In the genomic region with DNA sequence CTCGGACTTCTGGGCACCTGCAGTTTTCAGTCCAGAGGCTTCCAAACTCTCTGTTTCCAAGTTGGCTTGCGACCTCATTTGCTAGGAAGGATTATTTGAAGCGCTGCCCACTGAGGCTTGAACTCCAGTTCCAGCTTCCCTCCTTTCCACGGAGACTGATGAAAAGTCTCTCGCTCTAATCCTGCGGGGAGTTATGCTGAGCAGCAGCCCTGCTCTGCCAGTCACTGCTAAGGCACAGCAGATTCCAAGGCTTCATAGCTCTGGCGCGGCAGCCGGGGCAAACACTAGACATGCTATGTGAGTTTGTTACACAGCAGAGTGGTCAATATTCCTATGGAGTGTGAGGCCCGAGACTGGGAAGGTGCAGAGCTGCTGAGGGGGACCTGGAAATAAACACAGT, we compare ENCODE assay signal across 12 mouse cellular contexts.
DNase-seq lines count a peak whose midpoint lies in the region; ATAC-seq and TF ChIP-seq lines count a peak whose summit lies in the region.
"Had no signal": no experiment of that assay in that cellular context is flagged by ENCODE, and none has a peak within 500 bp of the region (broad histone marks: within the 10 kb centered on the region; RNA-seq: fewer than 3 reads in every experiment).

No protein-coding gene starts in this region.

- no peak overlapping the region for H3K4me3 ChIP-seq in heart, embryonic 13.5 days
- no peak overlapping the region for H3K4me3 ChIP-seq in lung, embryonic 14.5 days (ENCODE audit: low read depth, low read length)
- H3K4me3 ChIP-seq in lung, adult 2 months (replicated peaks; ENCODE audit: extremely low read depth, low read depth, low read length): no peak overlapping the region
- no peak overlapping the region for H3K4me3 ChIP-seq in intestine, embryonic 15.5 days (replicated peaks)
- H3K4me3 ChIP-seq: kidney, embryonic 15.5 days had no signal

- H3K9ac ChIP-seq in heart, embryonic 13.5 days: no peak overlapping the region
- 0 out of 2 replicates have a peak overlapping the region, but pooled peaks have one; percentile 2 for H3K9ac ChIP-seq in lung, embryonic 14.5 days
- H3K9ac ChIP-seq in intestine, embryonic 15.5 days: no peak overlapping the region
- H3K9ac ChIP-seq: forebrain, postnatal 0 days; kidney, embryonic 15.5 days had no signal

- no peak for DNase-seq in heart, adult 18-20 months
- peak; percentile 20 for DNase-seq in lung, embryonic 14.5 days
- DNase-seq in lung, adult 2 months: no peak
- peak; percentile 5 for DNase-seq in Muller cell, postnatal 12 days (ENCODE audit: inconsistent ontology term)
- no peak for DNase-seq in ovary, postnatal 14 days (ENCODE audit: low spot score)
- DNase-seq: adrenal gland, postnatal 25 days; gastrocnemius, postnatal 36 days; thymus, adult 18-20 months had no signal

- no peak for TF ChIP-seq CTCF in lung, embryonic 14.5 days (IDR thresholded peaks at IDR 0.05; ENCODE audit: low read depth)
- TF ChIP-seq CTCF in lung, adult 2 months (IDR thresholded peaks at IDR 0.05; ENCODE audit: insufficient read depth, low read length): no peak

- H3K27me3 ChIP-seq in heart, embryonic 13.5 days (replicated peaks): no peaks in the 10 kb centered on the region
- H3K27me3 ChIP-seq in lung, embryonic 14.5 days (ENCODE audit: insufficient read depth, low read length): no peaks in the 10 kb centered on the region
- H3K27me3 ChIP-seq in intestine, embryonic 15.5 days (replicated peaks): no peaks in the 10 kb centered on the region
- H3K27me3 ChIP-seq: kidney, embryonic 15.5 days had no signal

- TF ChIP-seq POLR2A in lung, adult 2 months (IDR thresholded peaks at IDR 0.05; ENCODE audit: borderline replicate concordance, extremely low read depth, low read depth, low read length): no peak

- no peak for ATAC-seq in heart, embryonic 13.5 days (ENCODE audit: extremely low read depth, insufficient number of reproducible peaks, low FRiP score, low TSS enrichment)
- ATAC-seq in lung, embryonic 14.5 days (ENCODE audit: insufficient read depth): no peak
- ATAC-seq in intestine, embryonic 15.5 days: no peak

- H3K4me2 ChIP-seq in heart, embryonic 13.5 days: peak overlapping the region; percentile 42
- H3K4me2 ChIP-seq in lung, embryonic 14.5 days: peak overlapping the region; percentile 40
- H3K4me2 ChIP-seq in intestine, embryonic 15.5 days (replicated peaks): peak overlapping the region; percentile 24; the same call in 1 of the 2 replicates
- H3K4me2 ChIP-seq: kidney, embryonic 15.5 days had no signal

- no peaks in the 10 kb centered on the region for H3K36me3 ChIP-seq in heart, embryonic 13.5 days
- H3K36me3 ChIP-seq in lung, embryonic 14.5 days (ENCODE audit: insufficient read depth): no peaks in the 10 kb centered on the region
- no peaks in the 10 kb centered on the region for H3K36me3 ChIP-seq in intestine, embryonic 15.5 days
- H3K36me3 ChIP-seq: kidney, embryonic 15.5 days had no signal

- H3K4me1 ChIP-seq in heart, embryonic 13.5 days: 0 out of 2 replicates have a peak, but pooled peaks cover 10% of the 10 kb centered on the region
- peaks cover 6% of the 10 kb centered on the region; the same call in 1 of the 2 replicates for H3K4me1 ChIP-seq in lung, embryonic 14.5 days (ENCODE audit: insufficient read depth)
- no peaks in the 10 kb centered on the region for H3K4me1 ChIP-seq in lung, adult 2 months (ENCODE audit: control insufficient read depth, insufficient read depth, low read length)
- H3K4me1 ChIP-seq in intestine, embryonic 15.5 days (replicated peaks): no peaks in the 10 kb centered on the region; the same call in 1 of the 2 replicates

- no peaks in the 10 kb centered on the region for H3K9me3 ChIP-seq in heart, embryonic 13.5 days
- H3K9me3 ChIP-seq in lung, embryonic 14.5 days (ENCODE audit: low read depth, low read length): no peaks in the 10 kb centered on the region
- no peaks in the 10 kb centered on the region for H3K9me3 ChIP-seq in intestine, embryonic 15.5 days
- H3K9me3 ChIP-seq: kidney, embryonic 15.5 days had no signal

- no peak overlapping the region for H3K27ac ChIP-seq in heart, embryonic 13.5 days (replicated peaks)
- H3K27ac ChIP-seq in lung, embryonic 14.5 days (ENCODE audit: low read depth): no peak overlapping the region
- no peak overlapping the region for H3K27ac ChIP-seq in intestine, embryonic 15.5 days
- H3K27ac ChIP-seq: kidney, embryonic 15.5 days had no signal

- WGBS in heart, embryonic 13.5 days: 61% methylated on average over 10 of the region's 10 CpGs
- WGBS in lung, embryonic 14.5 days: 64% methylated on average over 10 of the region's 10 CpGs
- 54% methylated on average over 10 of the region's 10 CpGs for WGBS in lung, adult 2 months
- WGBS in intestine, embryonic 15.5 days: 57% methylated on average over 10 of the region's 10 CpGs

Comparison
In these comparisons a context has a peak if more than half of its experiments do, and no peak if none do; other contexts are left out.
1. DNase-seq: peak in lung, embryonic 14.5 days (single experiment) and Muller cell, postnatal 12 days (single experiment); none in heart, adult 18-20 months (0 of 2), lung, adult 2 months (single experiment) and ovary, postnatal 14 days (single experiment).
2. Peak in every context shown above with its lines, with median percentiles within 50 percentile points of each other: H3K4me2 ChIP-seq.